Mouse (Mus musculus) spleen, postnatal 4 days (tissue): ENCODE measurements around the gene P2ry13.
A peak's percentile ranks its signal among the peaks of the same experiment; 100 is the strongest.

Experiments
- DNase-seq, 2 experiments: peaks; one replicate each; pipeline ENCODE4 v3.0.0; 2022; ENCODE audit warnings: low spot score in 2 of 2

P2ry13 gene

GRCm38 (mm10) chr3:59197329-59197948 is 13.2 kb downstream of the P2ry13 start:
- no peak for DNase-seq

GRCm38 (mm10) chr3:59194938-59195337 is 15.7 kb downstream of the P2ry13 start, which contains the start of gene Gpr87:
TSS of gene Gpr87 (minus strand) at chr3:59195104.
- peak in 1 of 2 experiments; percentile 44 for DNase-seq

- DNase-seq: peak in 1 of 2 experiments; percentile 47
These were observed 16.6 kb downstream of the P2ry13 start for GRCm38 (mm10) chr3:59194099-59194498.

- no peak for DNase-seq
These were observed 19.0 kb downstream of the P2ry13 start for GRCm38 (mm10) chr3:59191674-59192073.

GRCm38 (mm10) chr3:59187336-59187735 is 23.3 kb downstream of the P2ry13 start:
- peak in 1 of 2 experiments; percentile 41 for DNase-seq

- DNase-seq: no peak
These were observed 25.0 kb downstream of the P2ry13 start for GRCm38 (mm10) chr3:59185662-59186061.

- no peak for DNase-seq
These were observed 28.6 kb downstream of the P2ry13 start for GRCm38 (mm10) chr3:59182129-59182528.

- no peak for DNase-seq
These were observed 29.5 kb downstream of the P2ry13 start for GRCm38 (mm10) chr3:59181134-59181533.

- DNase-seq: no peak
These were observed 33.8 kb downstream of the P2ry13 start for GRCm38 (mm10) chr3:59176871-59177270.

GRCm38 (mm10) chr3:59175234-59175633 is 35.4 kb downstream of the P2ry13 start:
- peak in 1 of 2 experiments; percentile 34 for DNase-seq

- DNase-seq: peak in 1 of 2 experiments; percentile 24
These were observed 36.1 kb downstream of the P2ry13 start for GRCm38 (mm10) chr3:59174426-59175154.

- DNase-seq: no peak
These were observed 40.6 kb downstream of the P2ry13 start for GRCm38 (mm10) chr3:59169921-59170627.

GRCm38 (mm10) chr3:59169215-59169614 is 41.5 kb downstream of the P2ry13 start:
- DNase-seq: no peak

GRCm38 (mm10) chr3:59168476-59168875 is 42.2 kb downstream of the P2ry13 start:
- no peak for DNase-seq

GRCm38 (mm10) chr3:59167417-59168054 is 43.1 kb downstream of the P2ry13 start:
- no peak for DNase-seq

GRCm38 (mm10) chr3:59160465-59160864 is 50.2 kb downstream of the P2ry13 start:
- DNase-seq: no peak
